8 mouse cellular contexts compared by ENCODE assay signal in the genomic region with DNA sequence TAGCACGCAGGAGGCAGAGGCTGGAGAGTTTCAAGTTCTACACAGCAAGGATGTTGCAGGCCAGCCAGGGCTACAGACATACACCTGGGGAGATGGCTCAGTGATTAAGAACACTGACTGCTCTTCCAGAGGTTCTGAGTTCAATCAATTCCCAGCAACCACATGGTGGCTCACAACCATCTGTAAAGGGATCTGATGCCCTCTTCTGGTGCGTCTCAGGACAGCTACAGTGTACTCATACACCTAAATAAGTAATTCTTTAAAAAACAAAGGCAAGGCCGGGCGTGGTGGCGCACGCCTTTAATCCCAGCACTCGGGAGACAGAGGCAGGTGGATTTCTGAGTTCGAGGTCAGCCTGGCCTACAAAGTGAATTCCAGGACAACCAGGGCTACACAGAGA. TPM values are rescaled to one million over a fixed set of nuclear protein-coding genes. Genes with fewer than 3 reads are reported as not detected.
DNase-seq lines count a peak whose midpoint lies in the region; ATAC-seq and TF ChIP-seq lines count a peak whose summit lies in the region.
"Not testable (repeated sequence)": the region's sequence is repeated elsewhere in the genome, so short reads cannot be mapped to it uniquely, and the experiment has no call there.

No protein-coding gene starts in this region.

- DNase-seq in 416B (ENCODE audit: low read depth), result peak; percentile 62
- peak; percentile 89 for DNase-seq in R1 (ENCODE audit: low read depth, low spot score)
- DNase-seq in heart, adult 11 months, result peak; percentile 77
- DNase-seq in kidney, postnatal 0 days (ENCODE audit: low spot score); liver, embryonic 14.5 days (ENCODE audit: low read depth in 3 of 3, low spot score in 3 of 3): not testable (repeated sequence)
- DNase-seq in splenic B cell, adult 2 months (ENCODE audit: low read depth, low spot score), result peak; percentile 43
- DNase-seq in thymus, postnatal 4 days, result peak; percentile 44

- H3K9ac ChIP-seq in kidney, postnatal 0 days (ENCODE audit: low read depth, low read length); liver, embryonic 14.5 days (replicated peaks): not testable (repeated sequence)

- TF ChIP-seq EP300 in liver, embryonic 14.5 days (IDR thresholded peaks at IDR 0.05; ENCODE audit: low read depth), result not testable (repeated sequence)

- peak; percentile 17; the same call in 1 of the 2 replicates for TF ChIP-seq CTCF in E14TG2a.4 (conservative IDR thresholded peaks at IDR 0.05; ENCODE audit: low read length)
- TF ChIP-seq CTCF in kidney, postnatal 0 days (IDR thresholded peaks at IDR 0.05; ENCODE audit: low read depth), result peak; percentile 32
- peak; percentile 44 for TF ChIP-seq CTCF in liver, embryonic 14.5 days (IDR thresholded peaks at IDR 0.05; ENCODE audit: low read depth)

- H3K27ac ChIP-seq in kidney, postnatal 0 days; liver, embryonic 14.5 days: not testable (repeated sequence)

- H3K4me1 ChIP-seq in E14TG2a.4 (replicated peaks; ENCODE audit: low read depth, low read length), result peaks cover 60% of the 10 kb centered on the region
- H3K4me1 ChIP-seq in kidney, postnatal 0 days (replicated peaks; ENCODE audit: insufficient read depth, low read length); liver, embryonic 14.5 days (replicated peaks; ENCODE audit: control insufficient read depth in 2 of 2, insufficient read depth in 2 of 2, low read length in 1 of 2): not testable (repeated sequence)

- H3K9me3 ChIP-seq in E14TG2a.4 (ENCODE audit: low read length); kidney, postnatal 0 days (replicated peaks; ENCODE audit: low read length); liver, embryonic 14.5 days (ENCODE audit: control insufficient read depth, low read length): not testable (repeated sequence)

- H3K4me3 ChIP-seq in E14TG2a.4 (replicated peaks; ENCODE audit: low read length), result peak overlapping the region; percentile 63
- H3K4me3 ChIP-seq in kidney, postnatal 0 days (replicated peaks; ENCODE audit: low read depth, low read length); liver, embryonic 14.5 days (ENCODE audit: insufficient read depth in 1 of 2, low read depth in 2 of 2, low read length in 2 of 2): not testable (repeated sequence)

- not testable (repeated sequence) for H3K4me2 ChIP-seq in kidney, postnatal 0 days (ENCODE audit: low read length); liver, embryonic 14.5 days (ENCODE audit: low read depth)

- 96% methylated on average over 8 of the region's 8 CpGs for WGBS in kidney, postnatal 0 days
- 74% methylated on average over 8 of the region's 8 CpGs for WGBS in liver, embryonic 14.5 days (ENCODE audit: insufficient replicate concordance)

- peaks cover 54% of the 10 kb centered on the region for H3K36me3 ChIP-seq in E14TG2a.4 (ENCODE audit: insufficient read depth, low read length)
- H3K36me3 ChIP-seq in kidney, postnatal 0 days (ENCODE audit: insufficient read depth, low read length), result peaks cover 14% of the 10 kb centered on the region; the same call in 1 of the 2 replicates
- peaks cover 24% of the 10 kb centered on the region for H3K36me3 ChIP-seq in liver, embryonic 14.5 days (replicated peaks; ENCODE audit: control insufficient read depth, insufficient read depth, low read depth)
- not testable (repeated sequence) for H3K36me3 ChIP-seq in splenic B cell, adult 2 months (ENCODE audit: control insufficient read depth, insufficient read depth, low read length, poor library complexity, severe bottlenecking)

- not testable (repeated sequence) for ATAC-seq in kidney, postnatal 0 days (replicated peaks; ENCODE audit: low FRiP score, low read depth); liver, embryonic 14.5 days (ENCODE audit: insufficient read depth)

- H3K27me3 ChIP-seq in E14TG2a.4 (ENCODE audit: insufficient read depth, low read length); kidney, postnatal 0 days (ENCODE audit: insufficient read depth, low read length); liver, embryonic 14.5 days (ENCODE audit: control insufficient read depth, insufficient read depth, low read length); splenic B cell, adult 2 months (ENCODE audit: control insufficient read depth, insufficient read depth, low read length, poor library complexity, severe bottlenecking): not testable (repeated sequence)

RNA-seq across cellular contexts. Expression of gene Wtap, which starts 5.9 kb away (rescaled TPM):
- polyA plus RNA-seq in kidney, postnatal 0 days (2015; fragmentation: Nextera tagmentation; extraction: Ambion mirVana), result 143 and 150 TPM in 2 replicates
- 13.3 and 24.5 TPM in 2 replicates for polyA plus RNA-seq in liver, embryonic 14.5 days (2012; rRNA removed)
- 51.9 and 54.6 TPM in 2 replicates for polyA plus RNA-seq in liver, embryonic 14.5 days (2014; fragmentation: Nextera tagmentation; extraction: Ambion mirVana)

RNA-seq across cellular contexts. Expression of gene Sod2, which starts 18.6 kb away (rescaled TPM):
- polyA plus RNA-seq in kidney, postnatal 0 days (2015; fragmentation: Nextera tagmentation; extraction: Ambion mirVana), result 295 and 310 TPM in 2 replicates
- 40.4 and 105 TPM in 2 replicates for polyA plus RNA-seq in liver, embryonic 14.5 days (2012; rRNA removed)
- 135 and 136 TPM in 2 replicates for polyA plus RNA-seq in liver, embryonic 14.5 days (2014; fragmentation: Nextera tagmentation; extraction: Ambion mirVana)

RNA-seq across cellular contexts. Expression of gene Acat2, which starts 27.5 kb away (rescaled TPM):
- polyA plus RNA-seq in kidney, postnatal 0 days (2015; fragmentation: Nextera tagmentation; extraction: Ambion mirVana), result 103 and 119 TPM in 2 replicates
- 29.2 and 36.3 TPM in 2 replicates for polyA plus RNA-seq in liver, embryonic 14.5 days (2012; rRNA removed)
- polyA plus RNA-seq in liver, embryonic 14.5 days (2014; fragmentation: Nextera tagmentation; extraction: Ambion mirVana), result 55.4 and 59.3 TPM in 2 replicates

RNA-seq across cellular contexts. Expression of gene Acat3, which starts 47.7 kb away (rescaled TPM):
- 4.4 and 5.4 TPM in 2 replicates for polyA plus RNA-seq in kidney, postnatal 0 days (2015; fragmentation: Nextera tagmentation; extraction: Ambion mirVana)
- 2.8 and 3.9 TPM in 2 replicates for polyA plus RNA-seq in liver, embryonic 14.5 days (2012; rRNA removed)
- polyA plus RNA-seq in liver, embryonic 14.5 days (2014; fragmentation: Nextera tagmentation; extraction: Ambion mirVana), result 3.9 and 4.4 TPM in 2 replicates
